Mouse (Mus musculus) central nervous system, embryonic 11.5 days (tissue): Measurements from ENCODE around the gene Gdpd5. TPM values are rescaled to one million over a fixed set of nuclear protein-coding genes. Genes with fewer than 3 reads are reported as not detected.

Source experiments
- polyA plus RNA-seq: library from polyadenylated mRNA; depleted of rRNA; stranded (reverse); fragments of >200 nt; gene quantifications from 2 replicates; pipeline ENCODE4 v1.2.3, GENCODE M21; 2012; rRNA removed

The Gdpd5 gene
- polyA plus RNA-seq: 14.5 and 23.2 TPM in 2 replicates

DNA sequence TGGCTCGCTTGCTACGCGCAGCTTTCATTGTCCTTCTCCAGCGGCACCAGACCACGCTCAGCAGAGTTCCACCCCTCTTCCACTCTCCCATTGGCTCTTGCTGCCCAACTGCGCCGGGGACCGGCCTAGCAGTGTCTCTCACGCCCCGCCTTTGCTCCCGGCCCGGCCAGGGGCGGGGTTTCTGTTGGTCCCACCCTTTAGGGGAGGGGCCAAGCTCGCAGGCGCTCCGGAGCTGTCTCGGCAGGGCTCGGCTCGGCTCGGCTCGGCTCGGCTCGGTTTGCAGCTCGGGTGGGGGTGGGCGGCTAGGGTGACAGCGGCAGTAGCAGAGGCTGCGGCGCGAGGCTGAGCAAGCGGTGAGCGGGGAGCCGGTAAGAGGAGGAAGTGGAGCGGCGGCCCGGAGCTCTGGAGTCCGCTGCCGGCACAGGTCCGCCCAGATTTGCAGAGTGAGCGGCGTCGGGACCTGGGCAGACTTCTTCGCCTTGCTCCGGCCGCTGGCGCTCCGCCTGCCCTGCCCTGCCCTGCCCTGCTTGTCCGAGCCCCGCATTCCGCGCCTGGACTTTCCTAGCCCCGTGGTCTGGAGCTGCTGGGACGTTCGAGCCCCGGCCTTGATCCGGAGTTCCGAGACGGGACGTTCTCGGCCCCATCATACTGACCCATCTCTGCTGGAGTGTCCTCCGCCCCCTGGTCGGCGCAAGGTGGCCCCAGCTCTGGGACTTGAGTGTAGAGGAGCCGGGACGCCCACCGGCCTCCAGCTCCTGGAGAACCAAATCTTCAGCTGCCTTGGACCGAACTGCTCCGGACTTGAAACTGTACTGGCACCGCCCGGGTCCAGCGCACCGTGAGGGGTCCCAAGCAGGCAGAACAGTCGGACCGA is at the start of gene Gdpd5:
Gene Gdpd5, plus strand, starts transcription at position 201 of the 874 bp plus-strand sequence.

DNA sequence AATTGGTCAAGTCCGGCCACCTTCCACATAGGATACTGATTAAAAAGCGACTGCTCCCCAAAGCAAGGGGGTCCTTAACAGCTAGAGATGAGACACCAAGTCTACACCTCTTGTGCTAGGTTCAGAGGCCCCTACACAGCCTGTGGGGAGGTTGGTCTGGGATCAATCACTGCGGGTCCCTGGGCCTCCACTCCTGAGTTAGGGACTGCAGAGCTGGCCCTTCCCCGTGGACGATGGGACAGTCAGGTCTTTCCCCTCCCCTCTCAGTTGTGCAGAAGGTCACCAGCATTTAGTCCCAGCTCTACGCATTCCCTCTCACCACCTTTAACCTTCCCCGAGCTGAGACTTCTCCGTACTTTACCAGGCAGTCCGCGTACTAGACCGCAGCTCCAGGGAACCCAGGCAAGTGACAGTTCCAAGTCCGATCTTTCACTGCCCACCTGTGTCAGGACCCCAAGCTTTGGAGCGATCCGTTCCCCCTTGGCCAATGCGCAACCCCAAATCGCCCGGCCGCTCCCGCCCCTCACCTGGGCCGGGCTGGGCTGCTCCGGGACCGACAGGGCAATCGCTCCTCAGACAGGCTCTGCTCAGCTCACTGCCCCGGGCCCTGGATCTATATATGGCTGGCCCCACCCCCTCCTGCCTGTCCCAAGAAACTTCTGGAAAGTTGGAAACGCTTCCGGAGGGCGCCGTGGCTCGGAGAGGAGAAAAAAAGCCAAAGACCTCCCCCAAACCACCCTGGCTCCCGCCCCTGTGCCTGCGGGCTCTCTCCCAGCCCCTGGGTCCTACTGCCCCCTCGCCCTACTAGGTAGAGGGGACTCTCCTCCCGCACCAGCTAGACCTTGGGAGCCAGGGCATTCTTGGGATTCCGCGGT is 28.5 kb upstream of the Gdpd5 start, which contains the start of gene Serpinh1:
Gene Serpinh1, minus strand, starts transcription at position 714 of the 875 bp plus-strand sequence.

DNA sequence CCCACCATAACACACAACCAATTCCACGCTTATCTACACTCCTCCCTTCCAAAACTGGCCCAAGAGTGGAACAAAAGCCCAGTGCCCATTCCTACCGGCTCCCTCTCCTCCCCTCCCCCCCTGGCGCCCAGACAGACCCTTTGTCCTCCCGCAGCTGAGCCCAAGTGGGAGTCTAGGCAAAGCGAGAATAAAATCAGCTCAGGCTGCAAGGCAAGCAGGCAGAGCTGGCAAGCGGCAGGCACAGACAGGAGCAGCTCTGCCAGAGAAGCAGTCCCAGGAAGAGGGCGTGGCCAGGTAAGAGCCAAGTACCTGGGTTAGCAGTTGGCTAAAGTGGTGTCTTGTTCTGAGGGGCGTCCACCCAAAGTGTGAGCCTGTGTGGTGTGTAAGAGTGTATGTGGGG is 84.6 kb downstream of the Gdpd5 start, which contains the start of gene Klhl35:
Gene Klhl35, plus strand, starts transcription at position 194 of the 400 bp plus-strand sequence.

DNA sequence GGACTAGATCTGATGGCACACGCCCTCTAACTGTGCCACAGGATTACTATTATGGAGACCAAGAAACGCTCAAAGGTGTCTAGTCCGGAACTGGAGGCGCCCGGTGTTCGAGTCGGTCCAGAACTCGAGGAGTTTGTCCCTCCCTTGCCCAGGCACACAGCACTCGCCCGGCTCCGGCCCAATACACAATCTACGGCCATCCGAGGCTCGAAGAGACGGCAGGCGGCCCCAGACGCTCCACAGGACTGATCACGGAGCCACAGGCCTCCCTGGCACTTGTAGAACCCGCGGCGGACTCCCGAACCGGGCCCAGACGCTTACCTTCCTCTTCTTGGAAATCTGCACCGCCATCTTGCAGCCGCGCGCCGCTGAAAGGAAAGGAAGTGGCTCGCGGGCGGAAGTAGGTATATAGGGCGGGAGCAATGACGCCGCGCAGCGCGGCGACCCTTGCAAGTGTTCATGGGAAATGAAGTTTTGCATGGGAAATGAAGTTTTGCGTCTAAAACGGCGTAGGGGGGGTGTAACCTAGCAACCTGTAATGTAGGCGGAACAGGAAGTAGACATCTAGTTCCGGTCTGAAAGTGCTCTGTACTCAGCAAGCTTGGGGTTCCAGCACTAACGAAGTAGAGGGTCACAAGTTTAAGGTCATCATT is 102.2 kb downstream of the Gdpd5 start, which contains the start of gene Rps3:
Gene Rps3, minus strand, starts transcription at position 468 of the 653 bp plus-strand sequence.

Other genes with a start within 250 kb of the Gdpd5 start
- gene Uvrag, start 240.3 kb upstream of the Gdpd5 start, polyA plus RNA-seq: 8.5 and 9.6 TPM in 2 replicates
- gene Dgat2, start 198.7 kb upstream of the Gdpd5 start, polyA plus RNA-seq: 6.6 and 8.2 TPM in 2 replicates
- gene Mogat2, start 142.8 kb upstream of the Gdpd5 start, polyA plus RNA-seq: 3.7 and 5.2 TPM in 2 replicates
- gene Map6, start 114.0 kb upstream of the Gdpd5 start, polyA plus RNA-seq: 35.1 and 46.6 TPM in 2 replicates
- gene Serpinh1, start 28.2 kb upstream of the Gdpd5 start, polyA plus RNA-seq: 323 and 538 TPM in 2 replicates
- gene Klhl35, start 84.6 kb downstream of the Gdpd5 start, polyA plus RNA-seq: 21.1 and 32.0 TPM in 2 replicates
- 1,304 and 1,773 TPM in 2 replicates for gene Rps3, start 102.3 kb downstream of the Gdpd5 start, polyA plus RNA-seq
- gene Arrb1, start 154.1 kb downstream of the Gdpd5 start, polyA plus RNA-seq: 34.8 and 44.9 TPM in 2 replicates
- 0.46 and 0.77 TPM in 2 replicates for gene Tpbgl, start 245.7 kb downstream of the Gdpd5 start, polyA plus RNA-seq